Mouse (Mus musculus): ENCODE measurements at regions not wholly inside any gene's neighbourhood (a gene's known extent, or its start where the extent isn't known, plus 50 kb on each side); places are given as distances from the start of the nearest gene placed in this dataset.

DNA sequence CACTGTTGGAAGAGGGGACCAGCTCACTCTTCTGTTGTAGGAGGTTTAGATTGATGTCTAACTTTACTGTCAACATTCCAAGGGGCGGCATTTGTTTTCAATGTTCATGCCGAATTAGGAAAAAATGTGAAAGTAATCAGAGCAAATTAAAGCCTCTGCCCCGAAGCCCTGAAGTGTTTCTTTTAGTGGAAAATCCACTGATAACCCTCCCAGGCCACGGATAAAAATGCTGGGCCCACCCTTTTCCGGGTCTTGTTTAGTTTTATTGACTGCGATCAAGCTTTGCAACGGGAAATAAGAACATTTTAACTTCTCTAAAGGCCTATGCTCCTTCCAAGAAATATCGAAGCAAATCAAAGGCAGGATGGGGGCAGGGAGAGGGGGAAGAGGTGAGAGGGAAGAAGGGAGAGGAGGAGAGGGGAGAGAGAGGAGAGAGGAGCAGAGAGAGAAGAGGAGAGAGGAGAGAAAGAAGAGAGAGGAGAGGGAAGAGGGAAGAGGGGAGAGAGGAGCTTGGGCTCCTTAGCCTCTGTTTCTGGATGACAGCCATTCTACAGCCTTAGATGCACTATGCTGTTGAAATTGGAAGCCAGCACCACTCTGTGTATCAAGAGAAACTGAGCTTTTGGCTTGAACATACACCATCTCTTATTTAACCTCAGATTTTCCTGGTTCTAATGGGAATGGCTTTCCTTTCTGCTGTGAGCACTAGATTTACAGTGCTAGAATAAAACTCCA lies 140.3 kb upstream of the Palmd start:
- Histone ChIP-seq H3K9me3 (no peaks in the 10 kb centered on the region), H3K27me3 (no peaks in the 10 kb centered on the region), H3K4me2 (replicated peaks) (peak overlapping the region; percentile 21; the same call in 1 of the 2 replicates), H3K4me1 (peaks cover 19% of the 10 kb centered on the region), H3K4me3 (no peak overlapping the region), H3K9ac (no peak overlapping the region), H3K27ac (no peak overlapping the region; the same call in 1 of the 2 replicates), H3K36me3 (no peaks in the 10 kb centered on the region)
- 24% methylated on average over 8 of the region's 8 CpGs for WGBS
- ATAC-seq (ENCODE audit: low FRiP score, low read depth): peak; percentile 58; the same call in 1 of the 2 replicates

DNA sequence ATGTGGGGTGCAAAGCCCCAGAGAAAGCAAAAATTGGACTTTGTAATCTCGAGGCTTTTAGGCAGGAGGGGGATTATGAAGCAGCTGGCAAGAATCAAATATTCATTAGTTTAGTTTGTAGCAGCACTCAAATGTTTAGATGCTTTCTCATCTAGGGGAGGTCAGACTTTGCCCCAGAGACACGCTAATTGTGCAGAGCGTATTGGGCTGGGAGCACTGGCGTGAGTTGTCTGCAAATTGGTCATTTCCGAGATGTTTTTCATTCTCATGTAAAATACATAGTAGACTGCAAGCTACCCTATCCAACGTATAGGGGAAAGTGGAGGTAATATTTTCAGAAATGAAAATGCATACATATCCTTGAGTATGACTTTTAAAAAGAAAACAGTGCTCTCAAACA lies 139.2 kb upstream of the Palmd start:
- H3K9me3 ChIP-seq: no peaks in the 10 kb centered on the region
- no peak overlapping the region for H3K27ac ChIP-seq
- H3K4me1 ChIP-seq: peaks cover 19% of the 10 kb centered on the region
- no peak overlapping the region for H3K4me3 ChIP-seq
- WGBS: 47% methylated on average over 6 of the region's 6 CpGs
- H3K9ac ChIP-seq: no peak overlapping the region
- H3K4me2 ChIP-seq (replicated peaks): no peak overlapping the region
- H3K36me3 ChIP-seq: no peaks in the 10 kb centered on the region
- ATAC-seq (ENCODE audit: low FRiP score, low read depth): no peak
- H3K27me3 ChIP-seq: no peaks in the 10 kb centered on the region

DNA sequence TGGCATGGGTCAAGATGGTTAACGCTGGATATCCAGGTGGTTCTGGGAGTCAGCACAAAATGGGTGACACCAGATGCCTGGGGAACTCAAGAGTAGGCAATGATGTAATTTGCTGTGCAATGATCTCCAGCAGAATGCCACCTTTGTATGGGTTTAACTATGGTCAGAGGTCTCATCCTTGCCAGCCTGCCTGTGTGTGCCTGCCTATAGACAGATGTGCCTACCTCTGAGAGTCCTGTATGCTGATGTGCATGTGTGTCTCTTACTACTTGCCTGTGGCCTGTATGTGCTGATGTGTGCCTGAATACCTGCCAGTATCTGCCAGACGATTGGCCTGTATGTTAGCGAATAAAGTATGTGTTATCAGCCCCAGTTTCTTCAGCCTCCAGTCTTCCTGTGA lies 138.6 kb upstream of the Palmd start:
- no peaks in the 10 kb centered on the region for H3K27me3 ChIP-seq
- peaks cover 19% of the 10 kb centered on the region for H3K4me1 ChIP-seq
- no peak overlapping the region for H3K27ac ChIP-seq
- WGBS: 75% methylated on average over 3 of the region's 3 CpGs
- H3K9me3 ChIP-seq: no peaks in the 10 kb centered on the region
- no peaks in the 10 kb centered on the region for H3K36me3 ChIP-seq
- no peak overlapping the region for H3K9ac ChIP-seq
- no peak overlapping the region for H3K4me2 ChIP-seq (replicated peaks)
- H3K4me3 ChIP-seq: no peak overlapping the region
- no peak for ATAC-seq (ENCODE audit: low FRiP score, low read depth)

GRCm38 (mm10) chr3:117087646-117088045 lies 118.9 kb upstream of the Palmd start:
- no peaks in the 10 kb centered on the region for H3K36me3 ChIP-seq
- no peak for ATAC-seq (ENCODE audit: low FRiP score, low read depth)
- no peaks in the 10 kb centered on the region for H3K4me1 ChIP-seq
- H3K9ac ChIP-seq: no peak overlapping the region
- H3K27me3 ChIP-seq: no peaks in the 10 kb centered on the region
- H3K4me2 ChIP-seq (replicated peaks): no peak overlapping the region
- 72% methylated on average over 2 of the region's 2 CpGs for WGBS
- H3K9me3 ChIP-seq: no peaks in the 10 kb centered on the region
- no peak overlapping the region for H3K4me3 ChIP-seq
- no peak overlapping the region for H3K27ac ChIP-seq

- Histone ChIP-seq H3K36me3 (no peaks in the 10 kb centered on the region), H3K27me3 (no peaks in the 10 kb centered on the region; the same call in 1 of the 2 replicates), H3K4me3 (no peak overlapping the region), H3K4me1 (peaks cover 7% of the 10 kb centered on the region; the same call in 1 of the 2 replicates), H3K4me2 (replicated peaks) (no peak overlapping the region), H3K27ac (no peak overlapping the region), H3K9me3 (peaks cover 6% of the 10 kb centered on the region; the same call in 1 of the 2 replicates), H3K9ac (no peak overlapping the region)
- no peak for ATAC-seq (ENCODE audit: low FRiP score, low read depth)
- WGBS: 75% methylated on average over 2 of the region's 2 CpGs
Observed at GRCm38 (mm10) chr3:117076734-117077133, 107.9 kb upstream of the Palmd start.

DNA sequence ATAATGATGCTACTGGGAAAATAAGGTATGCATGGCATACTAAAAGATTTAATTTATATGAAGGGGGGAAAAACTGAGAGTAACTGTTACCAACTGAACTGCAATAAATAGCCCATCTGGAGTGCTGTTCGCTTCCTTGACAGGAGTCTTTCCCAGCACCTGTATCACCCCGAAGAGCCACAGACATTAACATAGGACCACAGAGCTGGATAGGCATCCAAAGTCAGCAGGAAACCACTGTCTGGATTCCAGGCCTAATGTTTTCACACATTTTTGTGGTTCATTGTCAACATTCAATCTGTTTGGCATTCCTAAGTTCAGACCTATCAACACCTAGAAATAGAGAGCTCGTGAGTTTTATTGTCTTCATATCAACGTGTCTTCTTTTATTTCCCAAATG lies 104.6 kb upstream of the Palmd start:
- ATAC-seq (ENCODE audit: low FRiP score, low read depth): 0 out of 2 replicates have a peak, but pooled peaks have one; percentile 55
- 48% methylated on average over 4 of the region's 4 CpGs for WGBS
- H3K9me3 ChIP-seq: peaks cover 9% of the 10 kb centered on the region; the same call in 1 of the 2 replicates
- peaks cover 7% of the 10 kb centered on the region; the same call in 1 of the 2 replicates for H3K4me1 ChIP-seq
- H3K4me2 ChIP-seq (replicated peaks): no peak overlapping the region
- no peaks in the 10 kb centered on the region; the same call in 1 of the 2 replicates for H3K27me3 ChIP-seq
- no peak overlapping the region for H3K4me3 ChIP-seq
- H3K27ac ChIP-seq: no peak overlapping the region
- no peak overlapping the region for H3K9ac ChIP-seq
- no peaks in the 10 kb centered on the region for H3K36me3 ChIP-seq

DNA sequence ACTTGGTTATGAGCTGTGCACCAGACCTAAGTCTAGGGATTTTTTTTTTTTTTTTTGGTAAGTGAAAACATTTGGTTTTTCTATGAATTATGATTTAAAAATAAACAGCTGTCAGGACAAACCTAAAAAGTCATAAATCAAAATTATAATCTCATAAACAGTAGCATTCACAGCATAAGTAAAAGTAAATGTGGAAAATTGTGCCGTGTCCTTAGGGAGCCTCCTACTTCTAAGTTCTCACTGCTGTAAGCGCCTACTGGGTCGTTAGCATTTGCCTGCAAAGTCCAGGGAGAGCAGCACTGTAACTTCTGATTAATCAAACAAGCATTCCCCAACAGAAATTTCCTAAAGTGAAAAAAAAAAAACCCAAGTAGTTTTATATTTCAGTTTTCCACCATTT lies 104.2 kb upstream of the Palmd start:
- Histone ChIP-seq H3K9ac (no peak overlapping the region), H3K9me3 (peaks cover 9% of the 10 kb centered on the region; the same call in 1 of the 2 replicates), H3K27me3 (no peaks in the 10 kb centered on the region; the same call in 1 of the 2 replicates), H3K36me3 (no peaks in the 10 kb centered on the region), H3K4me1 (peaks cover 7% of the 10 kb centered on the region; the same call in 1 of the 2 replicates), H3K27ac (no peak overlapping the region), H3K4me3 (no peak overlapping the region), H3K4me2 (replicated peaks) (no peak overlapping the region)
- 32% methylated on average over 3 of the region's 3 CpGs for WGBS
- peak; percentile 71; the same call in 1 of the 2 replicates for ATAC-seq (ENCODE audit: low FRiP score, low read depth)

GRCm38 (mm10) chr3:117071851-117072250 lies 103.1 kb upstream of the Palmd start:
- no peak for ATAC-seq (ENCODE audit: low FRiP score, low read depth)
- H3K9me3 ChIP-seq: peaks cover 9% of the 10 kb centered on the region; the same call in 1 of the 2 replicates
- H3K27me3 ChIP-seq: no peaks in the 10 kb centered on the region; the same call in 1 of the 2 replicates
- no peak overlapping the region for H3K9ac ChIP-seq
- H3K4me2 ChIP-seq (replicated peaks): no peak overlapping the region
- H3K4me1 ChIP-seq: peaks cover 7% of the 10 kb centered on the region; the same call in 1 of the 2 replicates
- no peaks in the 10 kb centered on the region for H3K36me3 ChIP-seq
- 90% methylated on average over 5 of the region's 5 CpGs for WGBS
- H3K27ac ChIP-seq: no peak overlapping the region
- H3K4me3 ChIP-seq: no peak overlapping the region

GRCm38 (mm10) chr3:117067470-117068053 lies 98.8 kb upstream of the Palmd start:
- H3K4me1 ChIP-seq: 0 out of 2 replicates have a peak, but pooled peaks cover 2% of the 10 kb centered on the region

GRCm38 (mm10) chr3:117065904-117066303 lies 97.1 kb upstream of the Palmd start:
- no peaks in the 10 kb centered on the region for H3K4me1 ChIP-seq
- H3K4me3 ChIP-seq: no peak overlapping the region
- H3K9me3 ChIP-seq: no peaks in the 10 kb centered on the region
- WGBS: 93% methylated on average over 2 of the region's 2 CpGs
- H3K36me3 ChIP-seq: no peaks in the 10 kb centered on the region
- H3K9ac ChIP-seq: no peak overlapping the region
- ATAC-seq (ENCODE audit: low FRiP score, low read depth): no peak
- no peaks in the 10 kb centered on the region for H3K27me3 ChIP-seq
- no peak overlapping the region for H3K4me2 ChIP-seq (replicated peaks)
- no peak overlapping the region for H3K27ac ChIP-seq

More at GRCm38 (mm10) chr3:117067470-117068053, 98.8 kb upstream of the Palmd start:
- Histone ChIP-seq H3K36me3 (no peaks in the 10 kb centered on the region), H3K27me3 (no peaks in the 10 kb centered on the region), H3K4me2 (replicated peaks) (no peak overlapping the region), H3K9ac (no peak overlapping the region), H3K27ac (no peak overlapping the region), H3K4me3 (no peak overlapping the region), H3K9me3 (0 out of 2 replicates have a peak, but pooled peaks cover 5% of the 10 kb centered on the region)
- no peak for ATAC-seq (ENCODE audit: low FRiP score, low read depth)
- 81% methylated on average over 7 of the region's 7 CpGs for WGBS

- Histone ChIP-seq H3K4me3 (no peak overlapping the region), H3K9ac (no peak overlapping the region), H3K27ac (no peak overlapping the region), H3K9me3 (no peaks in the 10 kb centered on the region), H3K36me3 (no peaks in the 10 kb centered on the region), H3K27me3 (no peaks in the 10 kb centered on the region), H3K4me2 (replicated peaks) (no peak overlapping the region), H3K4me1 (no peaks in the 10 kb centered on the region)
- WGBS: 63% methylated on average over 1 of the region's 1 CpGs
- ATAC-seq (ENCODE audit: low FRiP score, low read depth): no peak
Observed at GRCm38 (mm10) chr3:117061831-117062230, 93.0 kb upstream of the Palmd start.

- WGBS: 61% methylated on average over 6 of the region's 6 CpGs
- no peak overlapping the region for H3K27ac ChIP-seq
- H3K36me3 ChIP-seq: no peaks in the 10 kb centered on the region
- H3K27me3 ChIP-seq: no peaks in the 10 kb centered on the region
- no peaks in the 10 kb centered on the region for H3K9me3 ChIP-seq
- 0 out of 2 replicates have a peak, but pooled peaks have one; percentile 24 for ATAC-seq (ENCODE audit: low FRiP score, low read depth)
- H3K4me2 ChIP-seq (replicated peaks): no peak overlapping the region
- H3K4me3 ChIP-seq: no peak overlapping the region
- H3K4me1 ChIP-seq: no peaks in the 10 kb centered on the region
- no peak overlapping the region for H3K9ac ChIP-seq
Observed at GRCm38 (mm10) chr3:117061182-117061581, 92.4 kb upstream of the Palmd start.

Measured in limb, embryonic 13.5 days (tissue).